Mouse (Mus musculus): ENCODE results near the gene Arhgap32. TPM values are rescaled to one million over a fixed set of nuclear protein-coding genes. Genes with fewer than 3 reads are reported as not detected.

Gene Arhgap32
- polyA plus RNA-seq, 1 experiment from 2014 or later = 7.4 TPM

Small RNA genes within 50 kb of the gene (microRNA-seq; reads per million reads assigned to microRNA genes)
- gene Gm44453 (ENCODE audit: borderline number of aligned reads) = not detected

Other genes starting within 250 kb of the Arhgap32 start
- gene Barx2, start 202.7 kb upstream of the Arhgap32 start, polyA plus RNA-seq (2014; fragmentation: Nextera tagmentation; extraction: Ambion mirVana) = 0.72 and 1.4 TPM in 2 replicates
- 0.14 and 0.25 TPM in 2 replicates for gene Kcnj5, start 228.2 kb downstream of the Arhgap32 start, polyA plus RNA-seq (2014; fragmentation: Nextera tagmentation; extraction: Ambion mirVana)